Mouse (Mus musculus): ENCODE data around the gene Artn.

The Artn gene

DNA sequence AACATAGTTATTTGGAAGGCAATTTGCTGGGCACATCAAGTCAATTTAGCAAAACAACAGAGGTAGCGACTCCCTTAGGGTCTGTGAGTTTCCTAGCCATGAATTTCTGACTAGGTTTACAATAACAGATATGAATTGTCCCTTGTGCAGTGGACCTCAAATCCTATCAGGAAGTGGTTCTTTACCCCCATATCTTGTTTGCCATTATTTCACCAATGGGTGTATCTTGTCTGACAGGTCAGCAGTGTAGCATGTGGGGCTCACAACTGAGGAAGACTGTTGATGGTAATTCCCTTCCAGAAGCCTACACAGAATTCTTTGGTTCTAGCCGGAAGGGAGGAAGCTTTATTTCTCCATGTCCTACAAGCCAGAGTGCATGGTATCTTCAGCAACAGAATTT is 8.2 kb downstream of the Artn start:
- DNase-seq (ENCODE audit: extremely low read depth, insufficient read length, low spot score), result no peak

- no peak for DNase-seq (ENCODE audit: extremely low read depth, insufficient read length, low spot score)
Measured at GRCm38 (mm10) chr4:117918762-117919161, 10.8 kb downstream of the Artn start.

GRCm38 (mm10) chr4:117918261-117918660 is 11.3 kb downstream of the Artn start:
- DNase-seq (ENCODE audit: extremely low read depth, insufficient read length, low spot score), result no peak

GRCm38 (mm10) chr4:117917847-117918246 is 11.7 kb downstream of the Artn start:
- DNase-seq (ENCODE audit: extremely low read depth, insufficient read length, low spot score), result no peak

DNA sequence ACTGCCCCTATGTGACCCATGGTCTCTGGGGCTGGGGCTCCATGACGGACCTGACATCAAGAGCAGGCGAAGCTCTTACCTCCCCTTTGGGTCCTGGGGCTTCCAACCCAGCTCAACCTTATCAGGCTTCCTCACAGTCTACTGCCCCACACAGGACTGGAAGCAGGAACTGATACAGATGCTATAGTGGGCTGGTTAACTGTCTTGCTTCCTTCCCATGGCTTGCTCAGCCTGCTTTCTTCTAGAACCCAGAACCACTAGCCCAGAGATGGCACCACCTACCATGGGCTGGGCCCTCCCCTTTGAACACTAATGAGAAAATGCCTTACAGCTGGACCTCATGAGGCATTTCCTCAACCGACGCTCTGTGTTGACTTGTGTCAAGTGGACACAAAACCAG is 12.2 kb downstream of the Artn start:
- no peak for DNase-seq (ENCODE audit: extremely low read depth, insufficient read length, low spot score)

GRCm38 (mm10) chr4:117916386-117916785 is 13.2 kb downstream of the Artn start:
- DNase-seq (ENCODE audit: extremely low read depth, insufficient read length, low spot score), result no peak

DNA sequence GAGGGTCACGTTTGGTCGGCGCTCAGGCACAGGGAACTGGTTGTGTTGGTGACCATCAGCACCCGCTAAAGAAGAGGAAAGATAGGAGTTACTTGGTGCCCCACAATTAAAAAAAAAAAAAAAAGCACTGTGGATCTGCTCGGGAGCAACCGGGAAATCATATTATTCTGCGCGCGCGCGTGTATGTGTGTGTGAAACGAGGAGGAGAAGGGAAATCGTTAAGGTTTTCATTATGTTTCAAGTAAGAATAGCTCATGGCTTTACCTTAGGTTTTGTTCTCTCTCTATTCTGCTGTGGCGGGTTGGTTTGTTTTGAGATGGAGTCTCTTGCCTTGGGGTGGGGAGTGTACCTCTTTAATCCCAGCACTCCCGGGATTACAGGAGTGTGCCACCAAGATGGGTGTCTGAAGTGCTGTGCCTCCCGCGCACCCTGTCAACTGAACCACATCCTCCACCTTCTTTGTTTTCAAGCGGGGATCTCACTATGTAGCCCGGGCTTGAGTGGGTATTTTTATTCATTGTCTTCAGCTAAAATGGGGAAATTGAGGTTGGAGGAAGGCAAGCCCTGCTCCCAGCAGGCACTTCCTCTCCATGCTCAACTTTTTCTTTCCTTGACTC is 14.0 kb downstream of the Artn start:
- DNase-seq (ENCODE audit: extremely low read depth, insufficient read length, low spot score), result no peak

DNA sequence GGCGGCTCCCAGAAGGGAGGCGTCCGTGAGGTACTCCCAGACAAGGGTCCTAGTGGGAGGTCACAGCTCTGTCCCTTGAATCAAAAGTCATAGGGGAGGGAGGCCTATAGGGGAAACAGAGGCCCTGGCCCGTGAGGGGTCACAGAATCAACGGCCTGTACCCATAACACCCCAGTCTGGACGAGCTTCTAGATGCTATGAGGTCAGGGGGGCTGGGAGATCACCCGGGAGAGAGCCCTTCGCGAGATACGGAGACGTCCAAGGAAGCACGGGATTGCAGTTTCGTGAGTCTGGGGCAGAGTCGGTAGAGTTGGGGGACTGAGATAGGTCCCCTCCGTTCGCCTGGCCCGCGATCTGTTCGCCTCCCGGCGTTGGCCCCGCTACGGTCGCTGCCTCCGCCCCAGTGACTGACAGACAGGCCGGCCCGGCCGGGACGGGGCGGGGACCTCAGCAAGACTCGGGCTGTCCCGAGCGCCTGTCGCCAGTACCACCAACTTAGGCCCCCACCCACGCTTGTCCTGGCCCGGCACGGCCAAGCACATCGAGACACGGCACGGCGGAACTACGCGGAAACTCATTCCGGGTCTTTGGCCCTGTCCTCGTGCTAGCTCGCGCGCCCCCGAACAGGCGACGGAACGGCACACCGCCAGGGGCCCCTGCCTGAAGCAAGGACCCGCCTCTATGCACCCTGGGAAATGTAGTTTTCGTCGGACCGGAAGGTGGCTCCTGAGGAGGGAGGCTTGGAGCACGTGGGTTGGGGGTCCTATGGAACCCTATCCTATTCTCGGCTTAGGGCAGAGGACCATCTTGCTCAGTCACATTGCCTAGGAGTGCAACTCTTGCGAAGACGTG is 14.7 kb downstream of the Artn start, which contains the start of gene Ipo13:
Ipo13 (minus strand) TSS at position 409 of the 852 bp plus-strand sequence.
- DNase-seq (ENCODE audit: extremely low read depth, insufficient read length, low spot score), result peak; percentile 95

DNA sequence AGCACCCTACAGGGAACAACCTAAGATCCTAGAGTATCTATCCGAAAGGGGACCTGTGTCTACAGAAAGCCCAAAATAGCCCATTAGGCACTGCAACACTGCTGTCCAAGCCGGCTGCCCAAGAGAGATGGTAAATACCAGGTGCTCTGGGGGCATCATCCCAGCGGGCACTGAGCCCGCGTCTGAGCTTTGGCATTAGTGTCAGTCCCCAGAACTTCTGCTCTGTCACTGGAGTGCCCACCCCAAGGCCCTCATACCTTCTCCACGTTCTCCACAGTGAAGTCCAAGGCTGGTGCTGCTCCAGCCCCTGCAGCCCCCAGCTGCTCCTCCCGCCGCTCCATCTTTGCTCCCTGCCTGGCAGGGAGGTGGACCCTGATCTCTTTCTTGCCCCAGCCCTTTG is 15.5 kb downstream of the Artn start:
- DNase-seq (ENCODE audit: extremely low read depth, insufficient read length, low spot score), result peak; percentile 41

GRCm38 (mm10) chr4:117913421-117913820 is 16.1 kb downstream of the Artn start:
- no peak for DNase-seq (ENCODE audit: extremely low read depth, insufficient read length, low spot score)

DNA sequence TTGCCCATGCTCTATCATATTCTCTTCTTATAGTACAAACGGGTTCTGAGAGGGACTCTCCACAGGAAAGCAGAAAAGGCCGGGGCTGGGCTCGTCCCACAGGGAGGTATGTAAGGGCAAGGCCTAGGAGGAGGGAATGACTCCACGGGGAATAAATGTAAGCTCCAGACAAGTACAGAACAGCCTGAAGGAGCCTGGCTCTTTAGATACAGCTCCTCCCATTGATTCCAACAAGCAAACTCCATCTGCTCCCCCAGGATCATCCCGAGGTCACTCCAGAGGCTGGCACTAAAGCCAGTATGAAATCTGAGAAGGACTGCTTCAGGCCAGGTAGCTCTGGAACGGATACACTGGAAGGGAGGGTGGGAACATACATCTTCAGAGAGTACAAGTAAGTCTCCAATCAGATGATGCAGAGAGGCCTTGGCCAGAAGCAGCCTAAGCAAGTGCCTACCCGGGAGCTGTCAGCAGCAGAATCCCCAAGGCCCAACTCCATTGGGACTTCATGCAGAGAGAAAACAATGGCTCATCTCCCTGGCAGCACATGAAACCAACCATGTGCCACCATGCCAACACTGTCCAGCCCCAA is 16.8 kb downstream of the Artn start:
- no peak for DNase-seq (ENCODE audit: extremely low read depth, insufficient read length, low spot score)

DNA sequence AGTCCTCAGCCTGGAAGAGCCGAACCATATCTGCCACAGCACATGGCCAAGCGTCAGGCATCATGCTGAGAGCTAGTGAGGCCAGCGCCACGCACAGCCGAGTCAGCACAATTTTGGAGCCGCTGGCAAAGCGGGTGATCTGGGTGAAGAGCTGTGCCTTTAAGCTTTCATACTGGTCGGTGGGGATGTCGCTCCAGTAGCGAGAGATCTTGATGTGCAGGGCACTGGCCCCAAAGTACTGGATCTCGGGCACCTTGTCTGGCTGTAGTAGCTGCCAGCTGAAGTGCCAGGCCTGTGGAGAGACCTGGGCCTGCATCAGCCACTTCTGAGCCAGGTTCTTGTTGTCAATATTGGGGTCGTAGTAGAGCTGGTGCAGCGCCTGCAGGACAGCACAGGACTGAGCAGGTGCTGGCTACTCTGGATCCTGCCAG is 17.4 kb downstream of the Artn start:
- DNase-seq (ENCODE audit: extremely low read depth, insufficient read length, low spot score), result no peak

DNA sequence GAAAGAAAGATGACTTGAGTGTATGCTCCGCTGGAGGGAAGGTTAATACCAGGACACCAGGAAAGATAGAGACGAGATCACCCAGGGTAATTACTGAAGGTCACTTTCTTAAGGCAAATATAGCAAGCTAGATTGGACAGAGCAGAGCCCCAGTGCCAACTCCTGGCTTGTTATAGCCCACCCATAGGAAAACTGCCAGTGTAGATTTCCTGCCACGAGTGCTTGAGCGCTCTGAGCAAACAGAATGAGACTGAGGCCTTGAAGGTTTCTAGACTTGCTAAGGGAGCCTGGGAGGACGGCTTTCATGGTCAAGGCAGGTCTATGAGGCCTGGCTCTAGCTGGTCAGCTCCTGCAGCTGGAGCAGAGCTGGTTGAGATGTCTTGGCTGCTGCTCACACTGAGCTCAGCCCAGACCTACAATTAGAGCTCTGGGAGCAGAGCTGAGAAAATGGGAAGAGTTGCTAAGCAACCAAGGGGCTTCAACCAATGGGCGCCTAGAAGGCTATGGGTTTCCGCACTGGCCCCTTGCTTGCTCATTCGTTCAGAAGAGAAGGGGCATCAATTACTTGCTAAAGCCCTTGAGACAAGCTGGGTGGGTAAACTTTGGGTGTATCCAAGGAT is 20.6 kb downstream of the Artn start:
- no peak for DNase-seq (ENCODE audit: extremely low read depth, insufficient read length, low spot score)

DNA sequence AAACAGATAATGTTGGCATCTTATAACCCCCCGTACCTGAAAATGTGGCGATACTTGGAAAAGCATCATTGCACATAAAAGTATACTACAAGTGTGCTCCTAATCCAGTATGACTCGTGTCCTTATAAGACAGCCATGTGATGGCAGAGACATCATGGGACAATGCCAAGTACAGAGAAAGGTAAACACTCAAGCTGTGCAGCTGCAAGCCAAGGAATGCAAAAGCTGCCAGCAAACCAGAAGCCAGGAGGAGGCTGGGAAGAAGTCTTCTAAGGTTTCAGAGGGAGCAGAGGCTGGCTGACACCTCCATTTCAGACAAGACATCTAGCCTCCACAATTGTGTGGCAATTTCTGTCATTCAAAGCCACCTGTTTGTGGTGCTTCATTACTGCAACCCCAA is 23.4 kb downstream of the Artn start:
- no peak for DNase-seq (ENCODE audit: extremely low read depth, insufficient read length, low spot score)

DNA sequence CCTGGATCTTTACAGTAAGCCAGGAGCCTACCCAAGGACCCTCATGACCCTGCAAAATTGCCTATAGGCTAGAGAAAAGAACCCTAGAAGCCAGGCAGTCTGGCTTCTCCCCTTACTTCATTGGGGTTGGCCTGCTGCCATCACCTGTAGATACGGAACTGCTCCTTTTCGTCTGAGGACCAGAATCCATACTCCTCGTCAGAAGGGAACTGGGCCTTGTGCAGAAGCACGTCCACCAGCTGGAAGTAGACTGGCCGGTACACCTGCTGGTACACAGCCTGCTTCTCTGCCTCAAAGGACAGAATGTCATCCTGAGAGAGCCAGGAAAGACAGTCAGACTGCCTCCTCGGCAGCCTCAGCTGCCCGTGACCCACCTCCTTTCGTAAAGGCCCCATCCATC is 24.8 kb downstream of the Artn start:
- DNase-seq (ENCODE audit: extremely low read depth, insufficient read length, low spot score), result no peak

DNA sequence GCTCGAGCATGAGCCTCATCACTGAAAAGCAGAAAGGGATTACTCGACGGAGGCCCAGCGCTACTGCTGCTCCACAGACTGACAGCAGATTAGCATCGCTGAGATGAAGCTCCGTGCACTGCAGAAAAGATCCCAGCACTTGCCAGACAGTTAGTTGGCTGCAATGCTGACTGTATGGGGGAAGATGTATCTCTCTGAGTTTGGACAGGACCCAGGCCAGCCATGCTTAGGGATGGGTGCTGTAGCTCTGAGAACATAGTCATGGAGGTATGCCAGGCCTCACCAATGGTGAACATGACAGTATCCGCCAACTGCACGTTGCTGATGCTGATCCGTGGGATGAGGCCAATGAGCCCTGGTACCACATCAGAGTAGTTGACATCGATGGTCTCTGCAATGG is 25.5 kb downstream of the Artn start:
- DNase-seq (ENCODE audit: extremely low read depth, insufficient read length, low spot score), result no peak

- no peak for DNase-seq (ENCODE audit: extremely low read depth, insufficient read length, low spot score)
Measured at GRCm38 (mm10) chr4:117898111-117898510, 31.5 kb downstream of the Artn start.

- DNase-seq (ENCODE audit: extremely low read depth, insufficient read length, low spot score), result no peak
Measured at GRCm38 (mm10) chr4:117896031-117896430, 33.5 kb downstream of the Artn start.

GRCm38 (mm10) chr4:117895339-117895738 is 34.2 kb downstream of the Artn start:
- no peak for DNase-seq (ENCODE audit: extremely low read depth, insufficient read length, low spot score)

DNA sequence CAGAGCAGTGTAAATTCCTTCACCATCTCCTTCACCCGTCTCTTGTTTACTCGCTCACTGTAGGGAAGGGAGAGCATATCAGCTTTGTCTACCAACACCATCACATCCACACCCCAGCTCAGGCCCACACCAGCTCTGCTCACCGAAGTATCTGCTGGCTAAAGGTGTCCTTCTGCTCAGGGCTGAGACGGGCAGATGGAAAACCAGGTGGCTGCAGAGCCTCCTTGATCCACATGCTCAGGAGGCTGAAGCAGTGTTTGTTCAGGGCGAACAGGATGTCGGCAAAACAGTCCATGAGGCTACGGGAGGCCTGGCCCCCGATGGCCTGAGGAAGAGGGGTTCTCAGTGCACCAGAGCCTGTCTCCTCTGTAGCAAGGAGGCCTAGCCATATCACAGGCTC is 35.0 kb downstream of the Artn start:
- no peak for DNase-seq (ENCODE audit: extremely low read depth, insufficient read length, low spot score)

DNA sequence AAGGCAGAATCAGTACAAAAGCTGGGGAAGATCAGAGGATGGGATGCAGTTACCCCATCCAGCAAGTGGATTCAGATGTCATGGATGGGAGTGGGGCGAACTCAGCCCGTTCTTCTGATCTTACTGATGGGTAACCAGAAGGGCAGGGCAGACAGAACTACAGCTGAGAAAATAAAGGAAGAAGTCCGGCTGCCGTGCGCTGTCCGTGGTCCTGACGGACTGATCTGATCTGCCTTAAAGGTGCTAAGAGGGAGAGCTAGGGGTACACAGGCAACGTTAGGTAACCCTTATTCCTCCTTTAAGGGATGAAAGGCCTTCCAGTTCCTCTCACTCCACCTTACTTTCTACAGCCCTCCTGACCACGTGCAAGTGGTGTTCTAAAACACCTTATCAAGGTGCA is 36.2 kb downstream of the Artn start:
- DNase-seq (ENCODE audit: extremely low read depth, insufficient read length, low spot score), result no peak

Measured in 3134 (cell line).